Mouse (Mus musculus) forebrain, embryonic 11.5 days (tissue): Measurements from ENCODE around the gene Nemp2. TPM values are rescaled to one million over a fixed set of nuclear protein-coding genes. Genes with fewer than 3 reads are reported as not detected.

Experiments
- ATAC-seq: fragments of 200-750 bp; cut with Nextera tagmentation; replicated peaks from 2 replicates; pipeline ENCODE4 v1.8.0; 2017; ENCODE audit warnings: moderate TSS enrichment; ENCODE audit not compliant: low FRiP score
- DNase-seq: peaks from one replicate; pipeline ENCODE4 v3.0.0-alpha.2; 2017; ENCODE audit warnings: low spot score
- H3K27ac ChIP-seq: fragments of 300-500 bp; sonication (generic); 2 replicates; pipeline ENCODE4 v1.5.1; 2014; ENCODE audit warnings: low read depth, low read length
- H3K27me3 ChIP-seq: fragments of 300-500 bp; sonication (generic); 2 replicates; pipeline ENCODE4 v1.6.1; 2014; ENCODE audit warnings: mild to moderate bottlenecking, low read length, mixed read lengths; ENCODE audit not compliant: control insufficient read depth, insufficient read depth
- H3K36me3 ChIP-seq: fragments of 300-500 bp; sonication (generic); 2 replicates; pipeline ENCODE4 v1.6.1; 2014; ENCODE audit warnings: mild to moderate bottlenecking, low read length, moderate library complexity, mixed read lengths; ENCODE audit not compliant: control insufficient read depth, insufficient read depth
- H3K4me1 ChIP-seq: fragments of 300-500 bp; sonication (generic); replicated peaks from 2 replicates; pipeline ENCODE4 v1.6.1; 2014; ENCODE audit warnings: low read length, mixed read lengths; ENCODE audit not compliant: control insufficient read depth, insufficient read depth
- H3K4me2 ChIP-seq: fragments of 300-500 bp; sonication (generic); 2 replicates; pipeline ENCODE4 v1.6.1; 2014; ENCODE audit warnings: low read depth, mild to moderate bottlenecking, low read length, moderate library complexity, mixed read lengths; ENCODE audit not compliant: severe bottlenecking
- H3K4me3 ChIP-seq: fragments of 300-500 bp; sonication (generic); 2 replicates; pipeline ENCODE4 v1.5.1; 2014; ENCODE audit warnings: low read depth, low read length
- H3K9ac ChIP-seq: fragments of 300-500 bp; sonication (generic); 2 replicates; pipeline ENCODE4 v1.6.1; 2014; ENCODE audit warnings: low read length
- H3K9me3 ChIP-seq: fragments of 300-500 bp; sonication (generic); 2 replicates; pipeline ENCODE4 v1.6.1; 2016; ENCODE audit warnings: low read length, mixed read lengths; ENCODE audit not compliant: control insufficient read depth
- WGBS: fragments of 180-500 bp; shearing (Covaris S2); extraction: QIAGEN DNeasy Blood & Tissue Kit; methylation state at CpG from one replicate; pipeline ENCODE4 v1.1.7; 2014; 5-methylcytosine and 5-hydroxymethylcytosine counted together
- polyA plus RNA-seq: library from polyadenylated mRNA; unstranded; fragments of >200 nt; fragmentation: Nextera tagmentation; extraction: Ambion mirVana; gene quantifications from 2 replicates; pipeline ENCODE4 v1.2.1, GENCODE M21; 2014

Nemp2 gene
- polyA plus RNA-seq, 1 experiment from 2014 or later = 14.5 TPM

- H3K4me1 ChIP-seq = no peaks in the 10 kb centered on the region
- DNase-seq (no peak), ATAC-seq (no peak)
- WGBS = 94% methylated on average over 4 of the region's 4 CpGs
- no peak overlapping the region for H3K4me2 ChIP-seq
- H3K9me3 ChIP-seq = no peaks in the 10 kb centered on the region
- no peak overlapping the region for H3K9ac ChIP-seq
- no peaks in the 10 kb centered on the region for H3K36me3 ChIP-seq
- no peak overlapping the region for H3K4me3 ChIP-seq
- H3K27me3 ChIP-seq = no peaks in the 10 kb centered on the region
- no peak overlapping the region for H3K27ac ChIP-seq
These were observed 22.0 kb upstream of the Nemp2 start for GRCm38 (mm10) chr1:52608486-52608885.

GRCm38 (mm10) chr1:52618217-52618616 is 12.3 kb upstream of the Nemp2 start:
- Histone ChIP-seq H3K4me2 (no peak overlapping the region), H3K9me3 (no peaks in the 10 kb centered on the region), H3K36me3 (no peaks in the 10 kb centered on the region), H3K27me3 (no peaks in the 10 kb centered on the region), H3K27ac (no peak overlapping the region), H3K9ac (no peak overlapping the region), H3K4me1 (no peaks in the 10 kb centered on the region), H3K4me3 (no peak overlapping the region)
- ATAC-seq (no peak), DNase-seq (no peak)
- WGBS = 88% methylated on average over 1 of the region's 1 CpGs

- no peaks in the 10 kb centered on the region for H3K27me3 ChIP-seq
- no peaks in the 10 kb centered on the region for H3K9me3 ChIP-seq
- H3K9ac ChIP-seq = no peak overlapping the region
- H3K4me1 ChIP-seq = no peaks in the 10 kb centered on the region
- H3K4me3 ChIP-seq = no peak overlapping the region
- no peak overlapping the region for H3K27ac ChIP-seq
- no peak overlapping the region for H3K4me2 ChIP-seq
- no peaks in the 10 kb centered on the region for H3K36me3 ChIP-seq
- DNase-seq (no peak), ATAC-seq (no peak)
These were observed 10.1 kb upstream of the Nemp2 start for GRCm38 (mm10) chr1:52620442-52620841.

GRCm38 (mm10) chr1:52630937-52631299 is 415 bp downstream of the Nemp2 start:
- Histone ChIP-seq H3K9me3 (no peaks in the 10 kb centered on the region), H3K4me2 (peak overlapping the region; percentile 44), H3K27me3 (no peaks in the 10 kb centered on the region), H3K4me1 (no peaks in the 10 kb centered on the region), H3K36me3 (no peaks in the 10 kb centered on the region; the same call in 1 of the 2 replicates), H3K9ac (peak overlapping the region; percentile 79), H3K4me3 (peak overlapping the region; percentile 70), H3K27ac (peak overlapping the region; percentile 37; the same call in 1 of the 2 replicates)
- ATAC-seq (peak; percentile 78), DNase-seq (no peak)
- 0% methylated on average over 6 of the region's 6 CpGs for WGBS

GRCm38 (mm10) chr1:52631570-52631969 is 1.1 kb downstream of the Nemp2 start:
- peak overlapping the region; percentile 44 for H3K4me2 ChIP-seq
- peak overlapping the region; percentile 70 for H3K4me3 ChIP-seq
- DNase-seq (no peak), ATAC-seq (no peak)
- no peaks in the 10 kb centered on the region for H3K27me3 ChIP-seq
- WGBS = 73% methylated on average over 2 of the region's 2 CpGs
- no peaks in the 10 kb centered on the region for H3K4me1 ChIP-seq
- H3K36me3 ChIP-seq = no peaks in the 10 kb centered on the region; the same call in 1 of the 2 replicates
- H3K9me3 ChIP-seq = no peaks in the 10 kb centered on the region
- H3K27ac ChIP-seq = no peak overlapping the region
- H3K9ac ChIP-seq = no peak overlapping the region

GRCm38 (mm10) chr1:52634251-52634650 is 3.7 kb downstream of the Nemp2 start:
- Histone ChIP-seq H3K9ac (no peak overlapping the region), H3K4me2 (no peak overlapping the region), H3K9me3 (no peaks in the 10 kb centered on the region), H3K36me3 (peaks cover 3% of the 10 kb centered on the region; the same call in 1 of the 2 replicates), H3K27me3 (no peaks in the 10 kb centered on the region), H3K4me3 (no peak overlapping the region), H3K27ac (no peak overlapping the region), H3K4me1 (no peaks in the 10 kb centered on the region)
- ATAC-seq (no peak), DNase-seq (no peak)
- WGBS = 95% methylated on average over 6 of the region's 6 CpGs

- WGBS = 95% methylated on average over 3 of the region's 3 CpGs
- peaks cover 4% of the 10 kb centered on the region; the same call in 1 of the 2 replicates for H3K36me3 ChIP-seq
- H3K9ac ChIP-seq = no peak overlapping the region
These were observed 5.4 kb downstream of the Nemp2 start for GRCm38 (mm10) chr1:52635932-52636331.

GRCm38 (mm10) chr1:52638101-52638500 is 7.6 kb downstream of the Nemp2 start:
- WGBS = 88% methylated on average over 2 of the region's 2 CpGs

More at GRCm38 (mm10) chr1:52635932-52636331, 5.4 kb downstream of the Nemp2 start:
- no peaks in the 10 kb centered on the region for H3K27me3 ChIP-seq
- no peaks in the 10 kb centered on the region for H3K9me3 ChIP-seq
- no peaks in the 10 kb centered on the region for H3K4me1 ChIP-seq
- H3K4me2 ChIP-seq = no peak overlapping the region
- no peak overlapping the region for H3K4me3 ChIP-seq
- DNase-seq (no peak), ATAC-seq (no peak)
- no peak overlapping the region for H3K27ac ChIP-seq

GRCm38 (mm10) chr1:52639090-52639489 is 8.6 kb downstream of the Nemp2 start:
- Histone ChIP-seq H3K36me3 (peaks cover 4% of the 10 kb centered on the region; the same call in 1 of the 2 replicates), H3K9me3 (no peaks in the 10 kb centered on the region), H3K9ac (no peak overlapping the region), H3K4me3 (no peak overlapping the region), H3K4me2 (no peak overlapping the region), H3K27me3 (no peaks in the 10 kb centered on the region), H3K27ac (no peak overlapping the region), H3K4me1 (no peaks in the 10 kb centered on the region)
- 98% methylated on average over 7 of the region's 7 CpGs for WGBS
- DNase-seq = no peak
- ATAC-seq = no peak

More at GRCm38 (mm10) chr1:52638101-52638500, 7.6 kb downstream of the Nemp2 start:
- Histone ChIP-seq H3K27me3 (no peaks in the 10 kb centered on the region), H3K4me3 (no peak overlapping the region), H3K4me2 (no peak overlapping the region), H3K27ac (no peak overlapping the region), H3K36me3 (peaks cover 4% of the 10 kb centered on the region; the same call in 1 of the 2 replicates), H3K9me3 (no peaks in the 10 kb centered on the region), H3K4me1 (no peaks in the 10 kb centered on the region), H3K9ac (no peak overlapping the region)
- no peak; the same call in 1 of the 2 replicates for ATAC-seq
- DNase-seq = no peak
